In genomic region chr13:20256613-20257012, GRCm38 (mm10) we compare ENCODE assay signal across 14 mouse cellular contexts.
"Had no signal": no experiment of that assay in that cellular context is flagged by ENCODE, and none has a peak within 500 bp of the region (broad histone marks: within the 10 kb centered on the region; RNA-seq: fewer than 3 reads in every experiment).

No protein-coding gene starts in this region.

- H3K4me1 ChIP-seq: liver, embryonic 15.5 days; neural tube, embryonic 15.5 days had no signal

- H3K4me3 ChIP-seq: left cerebral cortex, adult 2 months; limb, embryonic 10.5 days; liver, embryonic 15.5 days; myocyte; neural tube, embryonic 15.5 days had no signal

- DNase-seq: kidney, adult 8-10 months; kidney, postnatal 25 days; lung, embryonic 14.5 days; lung, postnatal 36 days; midbrain, embryonic 14.5 days; right cerebral cortex, adult 18-20 months; right cerebral cortex, postnatal 25 days; thymus, postnatal 36 days had no signal

- H3K4me2 ChIP-seq: liver, embryonic 11.5 days; liver, embryonic 15.5 days; lung, embryonic 14.5 days; neural tube, embryonic 15.5 days had no signal

- H3K9ac ChIP-seq: liver, embryonic 15.5 days; lung, embryonic 14.5 days; neural tube, embryonic 15.5 days had no signal

- H3K27me3 ChIP-seq: liver, embryonic 15.5 days; neural tube, embryonic 15.5 days had no signal

- H3K27ac ChIP-seq: left cerebral cortex, adult 2 months; limb, embryonic 10.5 days; liver, embryonic 15.5 days; neural tube, embryonic 15.5 days had no signal

- H3K36me3 ChIP-seq: limb, embryonic 10.5 days; liver, embryonic 15.5 days; neural tube, embryonic 15.5 days had no signal

- H3K9me3 ChIP-seq: limb, embryonic 10.5 days; liver, embryonic 15.5 days; neural tube, embryonic 15.5 days had no signal
